Mouse (Mus musculus): Measurements from ENCODE around the gene Plppr2. TPM values are rescaled to one million over a fixed set of nuclear protein-coding genes. Genes with fewer than 3 reads are reported as not detected.

Gene Plppr2
- polyA plus RNA-seq, 1 experiment from 2014 or later: 115 TPM

- ATAC-seq: no peak
- Histone ChIP-seq H3K27ac (ENCODE audit: low read length) (no peak overlapping the region), H3K4me2 (ENCODE audit: low read length) (no peak overlapping the region), H3K36me3 (ENCODE audit: control insufficient read depth, insufficient read depth, low read length) (peaks cover 13% of the 10 kb centered on the region), H3K9ac (ENCODE audit: low read depth, low read length) (no peak overlapping the region), H3K4me1 (ENCODE audit: control insufficient read depth, insufficient read depth, low read length) (peaks cover 13% of the 10 kb centered on the region), H3K27me3 (ENCODE audit: control insufficient read depth, insufficient read depth, low read depth, low read length) (no peaks in the 10 kb centered on the region), H3K9me3 (replicated peaks; ENCODE audit: control insufficient read depth, low read length, poor library complexity, severe bottlenecking) (no peaks in the 10 kb centered on the region), H3K4me3 (ENCODE audit: low read depth, low read length) (no peak overlapping the region)
- WGBS: 80% methylated on average over 11 of the region's 12 CpGs
Measured at GRCm38 (mm10) chr9:21943046-21943445, 6.2 kb downstream of the Plppr2 start.

GRCm38 (mm10) chr9:21943638-21944037, 6.8 kb downstream of the Plppr2 start:
- no peaks in the 10 kb centered on the region for H3K9me3 ChIP-seq (replicated peaks; ENCODE audit: control insufficient read depth, low read length, poor library complexity, severe bottlenecking)

DNA sequence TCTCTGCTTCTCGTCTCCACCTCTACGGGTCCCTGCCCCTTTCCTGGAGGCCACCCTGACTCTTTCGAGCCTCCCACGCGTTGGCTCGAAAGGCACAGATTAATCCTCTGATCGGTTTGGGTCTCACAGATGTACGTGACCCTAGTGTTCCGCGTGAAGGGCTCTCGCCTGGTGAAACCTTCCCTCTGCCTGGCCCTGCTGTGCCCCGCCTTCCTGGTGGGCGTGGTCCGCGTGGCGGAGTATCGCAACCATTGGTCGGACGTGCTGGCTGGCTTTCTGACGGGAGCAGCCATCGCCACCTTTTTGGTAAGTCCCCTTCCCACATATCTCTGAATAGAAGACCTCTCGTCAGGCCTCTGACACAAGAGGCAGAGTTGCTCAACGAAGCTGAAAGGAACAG, 7.4 kb downstream of the Plppr2 start:
- H3K4me3 ChIP-seq (ENCODE audit: low read depth, low read length): no peak overlapping the region
- no peak overlapping the region for H3K27ac ChIP-seq (ENCODE audit: low read length)
- 28% methylated on average over 23 of the region's 23 CpGs for WGBS
- H3K9me3 ChIP-seq (replicated peaks; ENCODE audit: control insufficient read depth, low read length, poor library complexity, severe bottlenecking): no peaks in the 10 kb centered on the region
- no peak for ATAC-seq
- no peaks in the 10 kb centered on the region for H3K27me3 ChIP-seq (ENCODE audit: control insufficient read depth, insufficient read depth, low read depth, low read length)
- peaks cover 13% of the 10 kb centered on the region for H3K36me3 ChIP-seq (ENCODE audit: control insufficient read depth, insufficient read depth, low read length)
- no peak overlapping the region for H3K9ac ChIP-seq (ENCODE audit: low read depth, low read length)
- no peak overlapping the region for H3K4me2 ChIP-seq (ENCODE audit: low read length)
- peaks cover 1% of the 10 kb centered on the region; the same call in 1 of the 2 replicates for H3K4me1 ChIP-seq (ENCODE audit: control insufficient read depth, insufficient read depth, low read length)

More at GRCm38 (mm10) chr9:21943638-21944037, 6.8 kb downstream of the Plppr2 start:
- H3K4me2 ChIP-seq (ENCODE audit: low read length): no peak overlapping the region
- H3K27ac ChIP-seq (ENCODE audit: low read length): no peak overlapping the region
- no peak overlapping the region for H3K4me3 ChIP-seq (ENCODE audit: low read depth, low read length)
- no peak overlapping the region for H3K9ac ChIP-seq (ENCODE audit: low read depth, low read length)
- no peaks in the 10 kb centered on the region for H3K27me3 ChIP-seq (ENCODE audit: control insufficient read depth, insufficient read depth, low read depth, low read length)
- ATAC-seq: 0 out of 2 replicates have a peak, but pooled peaks have one; percentile 5
- WGBS: 53% methylated on average over 12 of the region's 12 CpGs
- peaks cover 13% of the 10 kb centered on the region for H3K36me3 ChIP-seq (ENCODE audit: control insufficient read depth, insufficient read depth, low read length)
- H3K4me1 ChIP-seq (ENCODE audit: control insufficient read depth, insufficient read depth, low read length): peaks cover 7% of the 10 kb centered on the region

DNA sequence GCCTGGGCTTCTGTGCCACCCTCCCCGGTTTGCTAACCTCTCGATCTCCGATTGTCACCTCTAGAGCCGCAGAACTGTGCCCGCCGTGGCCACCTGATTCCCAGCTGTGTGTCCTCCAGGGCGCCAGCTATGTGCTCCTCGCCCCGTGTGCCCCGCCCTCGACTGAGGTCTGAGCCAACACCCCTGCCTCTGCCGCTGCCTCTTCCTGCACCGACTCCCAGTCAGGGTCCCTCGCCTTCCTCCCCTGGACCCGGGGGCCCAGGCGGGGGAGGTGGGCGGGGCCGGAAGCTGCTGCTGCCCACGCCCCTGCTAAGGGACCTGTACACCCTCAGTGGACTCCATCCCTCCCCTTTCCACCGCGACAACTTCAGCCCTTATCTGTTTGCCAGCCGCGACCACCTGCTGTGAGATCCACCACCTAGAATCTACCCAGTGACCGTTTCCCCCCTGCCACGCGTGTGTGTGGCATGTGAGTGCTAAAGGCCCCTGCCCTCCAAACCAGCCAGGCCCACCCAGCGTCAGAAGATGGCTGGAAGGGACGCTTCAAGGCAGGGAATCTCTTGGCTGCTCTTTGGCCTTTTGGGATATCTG, 10.8 kb downstream of the Plppr2 start:
- no peak overlapping the region for H3K27ac ChIP-seq (ENCODE audit: low read length)
- no peak overlapping the region for H3K4me3 ChIP-seq (ENCODE audit: low read depth, low read length)
- WGBS: 10% methylated on average over 27 of the region's 28 CpGs
- H3K27me3 ChIP-seq (ENCODE audit: control insufficient read depth, insufficient read depth, low read depth, low read length): no peaks in the 10 kb centered on the region
- no peaks in the 10 kb centered on the region for H3K4me1 ChIP-seq (ENCODE audit: control insufficient read depth, insufficient read depth, low read length)
- H3K36me3 ChIP-seq (ENCODE audit: control insufficient read depth, insufficient read depth, low read length): peaks cover 6% of the 10 kb centered on the region; the same call in 1 of the 2 replicates
- ATAC-seq: no peak
- no peaks in the 10 kb centered on the region for H3K9me3 ChIP-seq (replicated peaks; ENCODE audit: control insufficient read depth, low read length, poor library complexity, severe bottlenecking)
- H3K9ac ChIP-seq (ENCODE audit: low read depth, low read length): no peak overlapping the region
- no peak overlapping the region for H3K4me2 ChIP-seq (ENCODE audit: low read length)

- Histone ChIP-seq H3K36me3 (ENCODE audit: control insufficient read depth, insufficient read depth, low read length) (peaks cover 6% of the 10 kb centered on the region; the same call in 1 of the 2 replicates), H3K9ac (ENCODE audit: low read depth, low read length) (no peak overlapping the region), H3K4me1 (ENCODE audit: control insufficient read depth, insufficient read depth, low read length) (peaks cover 3% of the 10 kb centered on the region; the same call in 1 of the 2 replicates), H3K4me3 (ENCODE audit: low read depth, low read length) (no peak overlapping the region), H3K9me3 (replicated peaks; ENCODE audit: control insufficient read depth, low read length, poor library complexity, severe bottlenecking) (no peaks in the 10 kb centered on the region), H3K27ac (ENCODE audit: low read length) (no peak overlapping the region), H3K27me3 (ENCODE audit: control insufficient read depth, insufficient read depth, low read depth, low read length) (no peaks in the 10 kb centered on the region), H3K4me2 (ENCODE audit: low read length) (no peak overlapping the region)
- 64% methylated on average over 8 of the region's 8 CpGs for WGBS
- no peak for ATAC-seq
Measured at GRCm38 (mm10) chr9:21948146-21948545, 11.3 kb downstream of the Plppr2 start.

DNA sequence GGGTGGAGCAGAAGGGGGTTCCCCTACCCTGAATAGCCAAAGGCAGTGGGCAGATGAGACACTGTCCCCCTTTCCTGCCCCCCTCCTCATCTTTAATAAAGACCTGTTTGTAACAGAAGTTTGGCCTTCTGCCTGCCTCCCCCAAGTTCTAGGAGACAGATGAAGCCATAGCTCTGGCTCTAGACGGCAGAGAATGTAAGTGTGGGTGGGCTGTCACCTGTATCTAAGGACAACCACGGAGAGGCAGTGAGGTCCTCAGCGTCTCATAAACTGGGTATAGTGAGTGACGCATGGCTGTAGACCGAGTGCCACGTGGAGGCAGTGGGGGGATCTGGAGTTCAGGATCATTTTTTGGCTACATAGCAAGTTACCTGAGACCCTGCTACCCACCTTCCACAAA, 12.0 kb downstream of the Plppr2 start:
- no peaks in the 10 kb centered on the region for H3K27me3 ChIP-seq (ENCODE audit: control insufficient read depth, insufficient read depth, low read depth, low read length)
- H3K4me2 ChIP-seq (ENCODE audit: low read length): no peak overlapping the region
- peaks cover 7% of the 10 kb centered on the region for H3K4me1 ChIP-seq (ENCODE audit: control insufficient read depth, insufficient read depth, low read length)
- no peak overlapping the region for H3K27ac ChIP-seq (ENCODE audit: low read length)
- no peaks in the 10 kb centered on the region for H3K9me3 ChIP-seq (replicated peaks; ENCODE audit: control insufficient read depth, low read length, poor library complexity, severe bottlenecking)
- no peak for ATAC-seq
- WGBS: 65% methylated on average over 6 of the region's 6 CpGs
- no peak overlapping the region for H3K4me3 ChIP-seq (ENCODE audit: low read depth, low read length)
- H3K9ac ChIP-seq (ENCODE audit: low read depth, low read length): no peak overlapping the region
- H3K36me3 ChIP-seq (ENCODE audit: control insufficient read depth, insufficient read depth, low read length): peaks cover 6% of the 10 kb centered on the region; the same call in 1 of the 2 replicates

DNA sequence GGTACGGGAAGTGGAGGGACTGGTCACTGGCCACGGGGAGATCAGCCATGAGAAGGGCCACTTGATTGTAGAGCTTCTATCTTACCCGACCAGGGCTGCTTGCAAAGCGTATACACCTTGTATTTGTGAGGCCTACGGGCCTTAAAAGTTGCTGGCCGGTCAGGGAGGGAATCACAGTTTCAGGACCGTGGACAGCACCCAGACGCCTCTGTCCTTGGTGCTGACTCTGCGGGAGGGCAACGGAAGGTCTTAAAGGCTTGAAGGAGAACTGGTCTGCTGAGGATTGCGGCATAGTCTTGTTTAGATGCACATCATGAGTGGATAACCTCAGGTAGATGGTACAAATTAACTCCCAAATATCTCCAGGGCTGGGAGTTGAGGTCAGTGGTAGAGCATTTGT, 13.5 kb downstream of the Plppr2 start:
- Histone ChIP-seq H3K27ac (ENCODE audit: low read length) (no peak overlapping the region), H3K4me2 (ENCODE audit: low read length) (no peak overlapping the region), H3K9ac (ENCODE audit: low read depth, low read length) (no peak overlapping the region), H3K27me3 (ENCODE audit: control insufficient read depth, insufficient read depth, low read depth, low read length) (no peaks in the 10 kb centered on the region), H3K36me3 (ENCODE audit: control insufficient read depth, insufficient read depth, low read length) (peaks cover 6% of the 10 kb centered on the region; the same call in 1 of the 2 replicates), H3K4me1 (ENCODE audit: control insufficient read depth, insufficient read depth, low read length) (peaks cover 17% of the 10 kb centered on the region), H3K4me3 (ENCODE audit: low read depth, low read length) (no peak overlapping the region), H3K9me3 (replicated peaks; ENCODE audit: control insufficient read depth, low read length, poor library complexity, severe bottlenecking) (no peaks in the 10 kb centered on the region)
- WGBS: 19% methylated on average over 11 of the region's 11 CpGs
- ATAC-seq: no peak

DNA sequence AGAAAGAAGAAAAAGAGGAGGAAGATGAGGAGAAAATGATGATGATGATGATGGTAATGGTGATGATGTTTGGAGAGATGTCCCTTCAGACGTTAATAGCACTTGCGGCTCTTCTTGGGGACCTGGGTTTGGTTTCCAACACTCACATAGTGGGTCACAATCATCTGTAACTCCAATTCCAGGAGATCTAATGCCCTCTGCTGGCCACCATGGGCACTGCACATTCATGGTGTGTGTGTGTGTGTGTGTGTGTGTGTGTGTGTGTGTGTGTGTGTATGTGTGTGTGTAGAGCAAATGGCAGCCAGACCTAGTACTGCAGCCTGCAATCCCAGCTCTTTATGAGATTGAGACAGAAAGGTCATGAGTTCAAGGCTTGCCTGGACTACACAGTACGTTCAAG, 15.1 kb downstream of the Plppr2 start:
- no peak for ATAC-seq
- Histone ChIP-seq H3K4me3 (ENCODE audit: low read depth, low read length) (no peak overlapping the region), H3K4me1 (ENCODE audit: control insufficient read depth, insufficient read depth, low read length) (peaks cover 23% of the 10 kb centered on the region), H3K4me2 (ENCODE audit: low read length) (no peak overlapping the region), H3K9me3 (replicated peaks; ENCODE audit: control insufficient read depth, low read length, poor library complexity, severe bottlenecking) (no peaks in the 10 kb centered on the region), H3K27me3 (ENCODE audit: control insufficient read depth, insufficient read depth, low read depth, low read length) (no peaks in the 10 kb centered on the region), H3K36me3 (ENCODE audit: control insufficient read depth, insufficient read depth, low read length) (0 out of 2 replicates have a peak, but pooled peaks cover 4% of the 10 kb centered on the region), H3K9ac (ENCODE audit: low read depth, low read length) (no peak overlapping the region), H3K27ac (ENCODE audit: low read length) (no peak overlapping the region)
- 80% methylated on average over 3 of the region's 3 CpGs for WGBS

- WGBS: 0% methylated on average over 3 of the region's 3 CpGs
Measured at GRCm38 (mm10) chr9:21953600-21953999, 16.8 kb downstream of the Plppr2 start.

More at GRCm38 (mm10) chr9:21953600-21953999, 16.8 kb downstream of the Plppr2 start:
- Histone ChIP-seq H3K4me3 (ENCODE audit: low read depth, low read length) (no peak overlapping the region), H3K36me3 (ENCODE audit: control insufficient read depth, insufficient read depth, low read length) (no peaks in the 10 kb centered on the region), H3K9me3 (replicated peaks; ENCODE audit: control insufficient read depth, low read length, poor library complexity, severe bottlenecking) (no peaks in the 10 kb centered on the region), H3K4me1 (ENCODE audit: control insufficient read depth, insufficient read depth, low read length) (peaks cover 23% of the 10 kb centered on the region), H3K27ac (ENCODE audit: low read length) (peak overlapping the region; percentile 71), H3K27me3 (ENCODE audit: control insufficient read depth, insufficient read depth, low read depth, low read length) (no peaks in the 10 kb centered on the region), H3K4me2 (ENCODE audit: low read length) (peak overlapping the region; percentile 17; the same call in 1 of the 2 replicates), H3K9ac (ENCODE audit: low read depth, low read length) (no peak overlapping the region)
- peak; percentile 15 for ATAC-seq

Measured in midbrain, embryonic 16.5 days (tissue).